Mouse (Mus musculus) layer of hippocampus, postnatal 36 days (tissue): ENCODE results near the gene Zfp638. TPM values are rescaled to one million over a fixed set of nuclear protein-coding genes. Genes with fewer than 3 reads are reported as not detected.
"Not testable (repeated sequence)": the region's sequence is repeated elsewhere in the genome, so short reads cannot be mapped to it uniquely, and the experiment has no call there.

Experiments used
- DNase-seq, 2 experiments: peaks; one replicate each; pipeline ENCODE4 v3.0.0; 2022
- total RNA-seq, 2 experiments: library from RNA; stranded (reverse); gene quantifications; 2 replicates each; pipeline ENCODE4 v1.2.3; 2021

Gene Zfp638
- total RNA-seq, 2 experiments from 2014 or later = 140 to 149 TPM

GRCm38 (mm10) chr6:84010303-84011225 lies 143.7 kb downstream of the Zfp638 start:
- no peak for DNase-seq

- not testable (repeated sequence) for DNase-seq
Measured at GRCm38 (mm10) chr6:84014961-84015683, 148.2 kb downstream of the Zfp638 start.

- DNase-seq = no peak
Measured at GRCm38 (mm10) chr6:84016851-84017250, 149.9 kb downstream of the Zfp638 start.

GRCm38 (mm10) chr6:84017392-84017791 lies 150.5 kb downstream of the Zfp638 start:
- DNase-seq = no peak

- DNase-seq = peak in 1 of 2 experiments; percentile 6
Measured at GRCm38 (mm10) chr6:84018906-84019550, 152.1 kb downstream of the Zfp638 start.

GRCm38 (mm10) chr6:84020002-84020401 lies 153.1 kb downstream of the Zfp638 start:
- no peak for DNase-seq

- DNase-seq = no peak
Measured at GRCm38 (mm10) chr6:84021990-84022389, 155.1 kb downstream of the Zfp638 start.

- DNase-seq = no peak
Measured at GRCm38 (mm10) chr6:84025636-84026035, 158.7 kb downstream of the Zfp638 start.

GRCm38 (mm10) chr6:84028791-84029190 lies 161.9 kb downstream of the Zfp638 start:
- no peak for DNase-seq

GRCm38 (mm10) chr6:84029775-84030174 lies 162.9 kb downstream of the Zfp638 start:
- DNase-seq = no peak

- DNase-seq = not testable (repeated sequence)
Measured at GRCm38 (mm10) chr6:84032516-84032915, 165.6 kb downstream of the Zfp638 start.

Other genes starting within 250 kb of the Zfp638 start
- not detected for gene Clec4f, start 210.9 kb upstream of the Zfp638 start, total RNA-seq
- not detected for gene Cd207, start 189.3 kb upstream of the Zfp638 start, total RNA-seq
- not detected for gene Vax2, start 155.8 kb upstream of the Zfp638 start, total RNA-seq
- under 1 TPM in 1 of 2 experiments, not detected in 1; 0.35 TPM for gene Atp6v1b1, start 124.1 kb upstream of the Zfp638 start, total RNA-seq
- gene Ankrd53, start 104.5 kb upstream of the Zfp638 start, total RNA-seq = not detected
- 10 to 100 TPM; 46.4 to 54.8 TPM for gene Tex261, start 91.3 kb upstream of the Zfp638 start, total RNA-seq
- 10 to 100 TPM; 40.7 to 42.2 TPM for gene Nagk, start 72.1 kb upstream of the Zfp638 start, total RNA-seq
- gene Paip2b, start 35.4 kb upstream of the Zfp638 start, total RNA-seq = 10 to 100 TPM; 44.7 to 56.6 TPM
- 1 to 10 TPM; 1.4 to 1.7 TPM for gene Dysf, start 141.5 kb downstream of the Zfp638 start, total RNA-seq